Mouse (Mus musculus): Measurements from ENCODE around the gene Jaml.

The Jaml gene

GRCm38 (mm10) chr9:45121001-45121400 is 42.0 kb downstream of the Jaml start:
- DNase-seq (ENCODE audit: extremely low spot score), result no peak

- DNase-seq (ENCODE audit: extremely low spot score), result peak; percentile 75
Observed at GRCm38 (mm10) chr9:45121769-45122168, 42.8 kb downstream of the Jaml start.

GRCm38 (mm10) chr9:45122209-45122761 is 43.3 kb downstream of the Jaml start:
- DNase-seq (ENCODE audit: extremely low spot score), result no peak

GRCm38 (mm10) chr9:45125211-45125610 is 46.2 kb downstream of the Jaml start:
- DNase-seq (ENCODE audit: extremely low spot score), result no peak

GRCm38 (mm10) chr9:45126941-45127340 is 48.0 kb downstream of the Jaml start:
- no peak for DNase-seq (ENCODE audit: extremely low spot score)

GRCm38 (mm10) chr9:45130119-45130518 is 51.1 kb downstream of the Jaml start:
- DNase-seq (ENCODE audit: extremely low spot score), result no peak

GRCm38 (mm10) chr9:45133484-45134310 is 54.7 kb downstream of the Jaml start:
- peak; percentile 52 for DNase-seq (ENCODE audit: extremely low spot score)

- peak; percentile 65 for DNase-seq (ENCODE audit: extremely low spot score)
Observed at GRCm38 (mm10) chr9:45136442-45137169, 57.6 kb downstream of the Jaml start.

GRCm38 (mm10) chr9:45138191-45139032 is 59.4 kb downstream of the Jaml start, which contains the start of gene Scn4b:
Scn4b (plus strand) TSS chr9:45138395.
- DNase-seq (ENCODE audit: extremely low spot score), result peak; percentile 49

GRCm38 (mm10) chr9:45139082-45139481 is 60.1 kb downstream of the Jaml start:
- DNase-seq (ENCODE audit: extremely low spot score), result no peak

GRCm38 (mm10) chr9:45140945-45141344 is 62.0 kb downstream of the Jaml start:
- DNase-seq (ENCODE audit: extremely low spot score), result no peak

GRCm38 (mm10) chr9:45142686-45143085 is 63.7 kb downstream of the Jaml start:
- no peak for DNase-seq (ENCODE audit: extremely low spot score)

- DNase-seq (ENCODE audit: extremely low spot score), result peak; percentile 4
Observed at GRCm38 (mm10) chr9:45145533-45146266, 66.7 kb downstream of the Jaml start.

- DNase-seq (ENCODE audit: extremely low spot score), result peak; percentile 73
Observed at GRCm38 (mm10) chr9:45146267-45146597, 67.2 kb downstream of the Jaml start.

GRCm38 (mm10) chr9:45150933-45151332 is 72.0 kb downstream of the Jaml start:
- DNase-seq (ENCODE audit: extremely low spot score), result no peak

GRCm38 (mm10) chr9:45153361-45153760 is 74.4 kb downstream of the Jaml start:
- no peak for DNase-seq (ENCODE audit: extremely low spot score)
